Mouse (Mus musculus) megakaryocyte, embryonic 14.5 days (primary cell): ENCODE measurements at regions not wholly inside any gene's neighbourhood (a gene's known extent, or its start where the extent isn't known, plus 50 kb on each side); places are given as distances from the start of the nearest gene placed in this dataset.

ENCODE experiments used
- FLI1 ChIP-seq: IDR thresholded peaks from 2 replicates; pipeline ENCODE4 v1.6.1; 2012; ENCODE audit warnings: low read length, inconsistent platforms, mixed read lengths
- GATA1 ChIP-seq: IDR thresholded peaks from 3 replicates; pipeline ENCODE4 v1.6.1; 2012; ENCODE audit warnings: mixed read lengths, low read length, inconsistent platforms, borderline replicate concordance

DNA sequence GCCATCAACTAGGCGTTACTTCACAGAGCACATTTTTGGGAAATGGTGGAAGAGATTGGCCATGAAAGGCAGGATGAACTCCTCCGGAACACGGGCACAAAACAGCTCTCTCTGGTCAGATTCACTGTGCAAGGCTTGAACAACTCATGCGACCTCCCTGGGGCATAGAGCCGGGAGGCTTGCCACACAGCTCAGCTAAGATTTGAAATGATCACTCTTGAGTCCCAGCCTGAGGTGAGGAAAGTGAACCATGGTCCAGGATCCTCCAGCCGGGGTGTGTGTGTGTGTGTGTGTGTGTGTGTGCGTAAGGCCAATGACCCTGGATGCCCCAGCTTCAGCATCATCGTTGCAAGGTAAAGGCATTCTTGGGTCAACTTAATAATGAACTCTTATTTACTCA, 237.5 kb downstream of the Gm45692 start:
- TF ChIP-seq FLI1: no peak
- no peak for TF ChIP-seq GATA1
